Mouse (Mus musculus) stomach, postnatal 0 days (tissue): ENCODE measurements around the gene Pdzrn3. TPM values are rescaled to one million over a fixed set of nuclear protein-coding genes. Genes with fewer than 3 reads are reported as not detected.
A peak's percentile ranks its signal among the peaks of the same experiment; 100 is the strongest.

Experiments used
- ATAC-seq: fragments of 200-750 bp; cut with Nextera tagmentation; 2 replicates; pipeline ENCODE4 v1.8.0; 2017; ENCODE audit not compliant: low FRiP score, low TSS enrichment
- DNase-seq: peaks from one replicate; pipeline ENCODE4 v3.0.0-alpha.2; 2016; ENCODE audit warnings: low spot score
- H3K27ac ChIP-seq: fragments of 300-500 bp; sonication (generic); replicated peaks from 2 replicates; pipeline ENCODE4 v1.5.1; 2014; ENCODE audit warnings: mild to moderate bottlenecking, control low read depth
- H3K27me3 ChIP-seq: fragments of 300-500 bp; sonication (generic); 2 replicates; pipeline ENCODE4 v1.6.1; 2014; ENCODE audit warnings: low read length; ENCODE audit not compliant: control insufficient read depth, insufficient read depth
- H3K36me3 ChIP-seq: fragments of 300-500 bp; sonication (generic); 2 replicates; pipeline ENCODE4 v1.6.1; 2014; ENCODE audit warnings: low read length, mixed read lengths; ENCODE audit not compliant: control insufficient read depth, insufficient read depth
- H3K4me1 ChIP-seq: fragments of 300-500 bp; sonication (generic); replicated peaks from 2 replicates; pipeline ENCODE4 v1.6.1; 2014; ENCODE audit warnings: antibody characterized with exemption; ENCODE audit not compliant: control insufficient read depth, insufficient read depth
- H3K4me2 ChIP-seq: fragments of 300-500 bp; sonication (generic); replicated peaks from 2 replicates; pipeline ENCODE4 v1.6.1; 2014; ENCODE audit warnings: low read depth, mild to moderate bottlenecking, control low read depth, moderate library complexity
- H3K4me3 ChIP-seq: fragments of 300-500 bp; sonication (generic); 2 replicates; pipeline ENCODE4 v1.5.1; 2014; ENCODE audit warnings: low read depth, low read length, control low read depth
- H3K9ac ChIP-seq: fragments of 300-500 bp; sonication (generic); 2 replicates; pipeline ENCODE4 v1.6.1; 2014; ENCODE audit warnings: mild to moderate bottlenecking, low read length, control low read depth, mixed read lengths
- H3K9me3 ChIP-seq: fragments of 300-500 bp; sonication (generic); 2 replicates; pipeline ENCODE4 v1.6.1; 2016; ENCODE audit warnings: low read length; ENCODE audit not compliant: control insufficient read depth
- CTCF ChIP-seq: IDR thresholded peaks from 2 replicates; pipeline ENCODE4 v1.5.1; 2016; ENCODE audit warnings: antibody characterized with exemption, low read depth, mild to moderate bottlenecking, moderate library complexity
- EP300 ChIP-seq: optimal IDR thresholded peaks from 2 replicates; pipeline ENCODE3; 2016; ENCODE audit warnings: antibody characterized with exemption
- WGBS: fragments of 180-500 bp; shearing (Covaris S2); extraction: QIAGEN DNeasy Blood & Tissue Kit; methylation state at CpG from one replicate; pipeline ENCODE4 v1.1.7; 2014; 5-methylcytosine and 5-hydroxymethylcytosine counted together
- polyA plus RNA-seq: library from polyadenylated mRNA; unstranded; fragments of >200 nt; fragmentation: Nextera tagmentation; extraction: Ambion mirVana; gene quantifications from 2 replicates; pipeline ENCODE4 v1.2.1, GENCODE M21; 2015

Pdzrn3 gene
- polyA plus RNA-seq: 5.1 and 6.1 TPM in 2 replicates

- Histone ChIP-seq H3K27ac (peak within 1 kb of the TSS; percentile 91), H3K36me3 (no peaks in the 10 kb centered on the region), H3K9ac (peak within 1 kb of the TSS; percentile 70), H3K9me3 (no peaks in the 10 kb centered on the region), H3K4me1 (no peaks in the 10 kb centered on the region), H3K4me2 (peak within 1 kb of the TSS; percentile 77), H3K27me3 (no peaks in the 10 kb centered on the region), H3K4me3 (peak within 1 kb of the TSS; percentile 61)
- DNase-seq: peak; percentile 74
- peak; percentile 64 for ATAC-seq
- under 1% methylated on average over 104 of the region's 111 CpGs for WGBS
- TF ChIP-seq CTCF (peak; percentile 66), EP300 (no peak)
Measured at GRCm38 (mm10) chr6:101377167-101377934, at the start of gene Pdzrn3. Pdzrn3 (minus strand) TSS chr6:101377897.

GRCm38 (mm10) chr6:101427296-101427695 is 49.6 kb upstream of the Pdzrn3 start:
- TF ChIP-seq EP300 (no peak), CTCF (no peak)

GRCm38 (mm10) chr6:101426301-101426700 is 48.6 kb upstream of the Pdzrn3 start:
- Histone ChIP-seq H3K9ac (no peak overlapping the region), H3K27me3 (no peaks in the 10 kb centered on the region), H3K4me2 (no peak overlapping the region), H3K36me3 (no peaks in the 10 kb centered on the region), H3K27ac (no peak overlapping the region), H3K4me1 (no peaks in the 10 kb centered on the region), H3K4me3 (no peak overlapping the region), H3K9me3 (no peaks in the 10 kb centered on the region)
- WGBS: 87% methylated on average over 4 of the region's 4 CpGs
- no peak for TF ChIP-seq CTCF
- no peak for TF ChIP-seq EP300
- ATAC-seq: no peak
- no peak for DNase-seq

More at GRCm38 (mm10) chr6:101427296-101427695, 49.6 kb upstream of the Pdzrn3 start:
- no peak for DNase-seq
- no peak for ATAC-seq
- 56% methylated on average over 3 of the region's 3 CpGs for WGBS
- H3K27ac ChIP-seq: no peak overlapping the region
- no peaks in the 10 kb centered on the region for H3K36me3 ChIP-seq
- H3K4me2 ChIP-seq: no peak overlapping the region
- H3K9ac ChIP-seq: no peak overlapping the region
- H3K27me3 ChIP-seq: no peaks in the 10 kb centered on the region
- H3K4me1 ChIP-seq: no peaks in the 10 kb centered on the region
- no peaks in the 10 kb centered on the region for H3K9me3 ChIP-seq
- H3K4me3 ChIP-seq: no peak overlapping the region

- H3K4me3 ChIP-seq: no peak overlapping the region
- H3K27ac ChIP-seq: no peak overlapping the region
- no peaks in the 10 kb centered on the region for H3K9me3 ChIP-seq
- ATAC-seq (no peak), DNase-seq (no peak)
- TF ChIP-seq EP300 (no peak), CTCF (no peak)
- no peaks in the 10 kb centered on the region for H3K4me1 ChIP-seq
- no peak overlapping the region for H3K9ac ChIP-seq
- no peaks in the 10 kb centered on the region for H3K36me3 ChIP-seq
- no peaks in the 10 kb centered on the region for H3K27me3 ChIP-seq
- WGBS: 78% methylated on average over 10 of the region's 10 CpGs
- no peak overlapping the region for H3K4me2 ChIP-seq
Measured at GRCm38 (mm10) chr6:101422084-101422954, 44.6 kb upstream of the Pdzrn3 start.

- Histone ChIP-seq H3K4me3 (no peak overlapping the region), H3K4me2 (no peak overlapping the region), H3K9me3 (no peaks in the 10 kb centered on the region), H3K36me3 (no peaks in the 10 kb centered on the region), H3K9ac (no peak overlapping the region), H3K27me3 (no peaks in the 10 kb centered on the region), H3K4me1 (no peaks in the 10 kb centered on the region), H3K27ac (no peak overlapping the region)
- no peak for TF ChIP-seq CTCF
- no peak for TF ChIP-seq EP300
- ATAC-seq: no peak
- no peak for DNase-seq
- 90% methylated on average over 5 of the region's 5 CpGs for WGBS
Measured at GRCm38 (mm10) chr6:101418213-101418612, 40.5 kb upstream of the Pdzrn3 start.
